Mouse (Mus musculus) embryonic facial prominence, embryonic 10.5 days (tissue): ENCODE data around the gene Olfr1367. TPM values are rescaled to one million over a fixed set of nuclear protein-coding genes. Genes with fewer than 3 reads are reported as not detected.

Experiments
- DNase-seq: peaks from one replicate; pipeline ENCODE4 v3.0.0-alpha.2; 2017; ENCODE audit warnings: low spot score
- H3K27ac ChIP-seq: fragments of 300-500 bp; sonication (generic); replicated peaks from 2 replicates; pipeline ENCODE4 v1.5.1; 2016; ENCODE audit warnings: mild to moderate bottlenecking
- H3K27me3 ChIP-seq: fragments of 300-500 bp; sonication (generic); replicated peaks from 2 replicates; pipeline ENCODE4 v1.6.1; 2016; ENCODE audit warnings: low read depth, mild to moderate bottlenecking; ENCODE audit not compliant: poor library complexity, severe bottlenecking
- H3K36me3 ChIP-seq: fragments of 300-500 bp; sonication (generic); replicated peaks from 2 replicates; pipeline ENCODE4 v1.6.1; 2016; ENCODE audit warnings: mild to moderate bottlenecking, moderate library complexity
- H3K4me1 ChIP-seq: fragments of 300-500 bp; sonication (generic); 2 replicates; pipeline ENCODE4 v1.6.1; 2016
- H3K4me3 ChIP-seq: fragments of 300-500 bp; sonication (generic); 2 replicates; pipeline ENCODE4 v1.5.1; 2016; ENCODE audit warnings: mild to moderate bottlenecking, moderate library complexity
- H3K9me3 ChIP-seq: fragments of 300-500 bp; sonication (generic); 2 replicates; pipeline ENCODE4 v1.6.1; 2016; ENCODE audit warnings: mild to moderate bottlenecking
- WGBS: fragments of 180-500 bp; shearing (Covaris S2); methylation state at CpG from one replicate; pipeline ENCODE4 v1.1.7; 2016; 5-methylcytosine and 5-hydroxymethylcytosine counted together
- polyA plus RNA-seq: library from polyadenylated mRNA; unstranded; fragments of >200 nt; fragmentation: Nextera tagmentation; extraction: Ambion mirVana; gene quantifications from 2 replicates; pipeline ENCODE4 v1.2.1, GENCODE M21; 2016

Gene Olfr1367
- not detected in 2 replicates for polyA plus RNA-seq

DNA sequence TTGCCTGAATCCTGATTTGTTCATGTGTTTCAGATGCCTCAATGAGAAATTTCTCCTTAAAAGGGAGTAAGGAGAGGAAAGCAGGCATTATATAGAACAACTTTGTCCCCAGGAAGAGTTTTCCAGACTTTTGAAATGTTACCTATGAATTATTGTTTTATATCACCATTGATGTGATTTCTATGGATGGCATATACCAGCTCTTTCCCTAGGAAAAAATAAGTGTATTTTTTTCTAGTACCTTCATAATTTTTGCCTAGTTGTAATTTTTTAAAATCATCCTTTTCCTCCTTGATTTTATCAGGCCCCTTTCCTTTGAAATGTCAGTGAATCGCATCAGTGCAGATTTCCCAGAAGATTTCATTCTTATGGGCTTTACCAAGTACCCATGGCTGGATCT lies at the start of gene Olfr1367:
TSS of gene Olfr1367 (plus strand) at position 301 of the 400 bp plus-strand sequence.
- 89% methylated on average over 1 of the region's 1 CpGs for WGBS
- Histone ChIP-seq H3K36me3 (no peaks in the 10 kb centered on the region), H3K9me3 (no peaks in the 10 kb centered on the region), H3K27me3 (no peaks in the 10 kb centered on the region), H3K27ac (no peak within 1 kb of the TSS), H3K4me3 (no peak within 1 kb of the TSS), H3K4me1 (no peaks in the 10 kb centered on the region)
- DNase-seq: no peak

GRCm38 (mm10) chr13:21298557-21298956 lies 48.2 kb upstream of the Olfr1367 start:
- whole genome bisulfite sequencing: 46% methylated on average over 3 of the region's 3 CpGs
- no peak for DNase-seq
- no peak overlapping the region for H3K27ac ChIP-seq
- H3K27me3 ChIP-seq: no peaks in the 10 kb centered on the region
- no peak overlapping the region for H3K4me3 ChIP-seq
- H3K4me1 ChIP-seq: peaks cover 10% of the 10 kb centered on the region; the same call in 1 of the 2 replicates
- H3K36me3 ChIP-seq: no peaks in the 10 kb centered on the region
- no peaks in the 10 kb centered on the region for H3K9me3 ChIP-seq

DNA sequence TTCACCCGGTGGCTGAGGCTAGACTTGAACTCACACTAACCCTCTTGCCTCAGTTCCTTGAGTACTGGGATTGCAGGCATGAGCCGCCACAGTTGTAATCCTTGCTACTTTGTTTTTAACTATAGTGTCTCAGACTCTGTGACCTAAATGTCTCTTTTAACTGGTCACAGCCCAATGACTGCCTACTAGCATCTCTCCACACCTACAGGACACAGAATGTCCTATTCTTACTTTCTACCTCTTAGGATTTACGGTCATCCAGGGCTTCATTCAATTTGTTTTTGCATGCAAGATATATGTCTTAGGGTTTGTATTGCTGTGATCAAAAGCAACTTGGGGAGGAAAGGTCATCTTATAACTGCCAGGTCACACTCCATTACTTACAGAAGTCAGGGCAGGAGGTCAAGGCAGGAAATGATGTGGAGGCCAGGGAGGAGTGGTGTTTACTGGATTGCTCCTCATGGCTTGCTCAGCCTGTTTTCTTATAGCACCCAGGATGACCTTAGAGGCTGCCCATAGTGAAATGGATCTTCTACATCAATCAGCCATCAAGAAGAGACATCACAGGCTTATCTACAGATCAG lies 42.1 kb upstream of the Olfr1367 start:
- peaks cover 8% of the 10 kb centered on the region; the same call in 1 of the 2 replicates for H3K4me1 ChIP-seq
- no peak overlapping the region for H3K4me3 ChIP-seq
- DNase-seq: no peak
- no peaks in the 10 kb centered on the region for H3K36me3 ChIP-seq
- no peaks in the 10 kb centered on the region for H3K27me3 ChIP-seq
- WGBS: 57% methylated on average over 3 of the region's 3 CpGs
- no peaks in the 10 kb centered on the region for H3K9me3 ChIP-seq
- no peak overlapping the region for H3K27ac ChIP-seq

GRCm38 (mm10) chr13:21309788-21310187 lies 36.9 kb upstream of the Olfr1367 start:
- H3K9me3 ChIP-seq: no peaks in the 10 kb centered on the region
- WGBS: 73% methylated on average over 2 of the region's 2 CpGs
- H3K27ac ChIP-seq: no peak overlapping the region
- H3K36me3 ChIP-seq: no peaks in the 10 kb centered on the region
- peaks cover 11% of the 10 kb centered on the region; the same call in 1 of the 2 replicates for H3K4me1 ChIP-seq
- H3K4me3 ChIP-seq: no peak overlapping the region
- H3K27me3 ChIP-seq: no peaks in the 10 kb centered on the region
- DNase-seq: no peak

GRCm38 (mm10) chr13:21311926-21312325 lies 34.8 kb upstream of the Olfr1367 start, which contains the start of gene Gpx6:
TSS of gene Gpx6 (plus strand) at chr13:21312125.
- Histone ChIP-seq H3K9me3 (no peaks in the 10 kb centered on the region), H3K4me3 (no peak within 1 kb of the TSS), H3K36me3 (no peaks in the 10 kb centered on the region), H3K27me3 (no peaks in the 10 kb centered on the region), H3K4me1 (peaks cover 10% of the 10 kb centered on the region; the same call in 1 of the 2 replicates), H3K27ac (no peak within 1 kb of the TSS)
- DNase-seq: no peak
- 21% methylated on average over 3 of the region's 3 CpGs for WGBS

- no peak overlapping the region for H3K4me3 ChIP-seq
- peaks cover 10% of the 10 kb centered on the region; the same call in 1 of the 2 replicates for H3K4me1 ChIP-seq
- H3K27me3 ChIP-seq: no peaks in the 10 kb centered on the region
- no peak for DNase-seq
- H3K9me3 ChIP-seq: no peaks in the 10 kb centered on the region
- H3K36me3 ChIP-seq: no peaks in the 10 kb centered on the region
- WGBS: 28% methylated on average over 5 of the region's 5 CpGs
- no peak overlapping the region for H3K27ac ChIP-seq
Observed at GRCm38 (mm10) chr13:21312854-21313253, 33.9 kb upstream of the Olfr1367 start.

- WGBS: 83% methylated on average over 4 of the region's 4 CpGs
- Histone ChIP-seq H3K36me3 (no peaks in the 10 kb centered on the region), H3K27me3 (no peaks in the 10 kb centered on the region), H3K4me3 (no peak overlapping the region), H3K9me3 (no peaks in the 10 kb centered on the region), H3K4me1 (peaks cover 10% of the 10 kb centered on the region; the same call in 1 of the 2 replicates), H3K27ac (no peak overlapping the region)
- no peak for DNase-seq
Observed at GRCm38 (mm10) chr13:21313903-21314302, 32.8 kb upstream of the Olfr1367 start.

- DNase-seq: no peak
- H3K4me1 ChIP-seq: 0 out of 2 replicates have a peak, but pooled peaks cover 3% of the 10 kb centered on the region
- no peak overlapping the region for H3K4me3 ChIP-seq
- H3K27me3 ChIP-seq: no peaks in the 10 kb centered on the region
- WGBS: 68% methylated on average over 3 of the region's 3 CpGs
- H3K36me3 ChIP-seq: no peaks in the 10 kb centered on the region
- no peak overlapping the region for H3K27ac ChIP-seq
- no peaks in the 10 kb centered on the region for H3K9me3 ChIP-seq
Observed at GRCm38 (mm10) chr13:21320262-21320661, 26.4 kb upstream of the Olfr1367 start.

DNA sequence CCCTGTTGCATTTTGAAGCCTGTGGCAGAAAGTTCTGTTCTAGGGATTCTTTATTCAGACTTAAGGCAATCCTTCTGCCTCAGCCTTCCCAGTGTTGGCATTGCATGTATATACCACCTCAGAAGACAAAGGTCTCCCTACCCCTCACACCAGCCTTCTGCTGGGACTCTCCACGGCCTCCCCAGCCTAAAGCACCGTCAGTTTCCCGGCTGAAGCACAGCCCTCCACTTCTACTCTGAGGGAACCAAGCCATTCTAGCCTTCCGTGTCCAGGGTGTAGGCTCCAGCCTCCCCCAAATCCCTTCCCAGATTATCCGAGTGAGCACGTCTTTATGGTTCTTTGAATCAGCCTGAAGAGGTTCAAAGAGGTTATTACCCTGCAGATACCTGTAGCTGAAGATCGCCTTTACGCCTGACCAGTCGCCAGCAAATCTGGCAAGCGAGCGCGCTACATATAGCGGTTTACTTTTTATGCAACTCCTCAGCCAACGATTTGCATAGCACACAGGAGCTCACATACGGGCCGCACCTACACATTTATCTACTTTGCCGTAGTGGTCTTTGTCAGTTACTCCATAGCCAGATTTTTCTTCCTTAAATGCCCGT lies 24.7 kb upstream of the Olfr1367 start:
- Histone ChIP-seq H3K36me3 (no peaks in the 10 kb centered on the region), H3K9me3 (no peaks in the 10 kb centered on the region), H3K27ac (0 out of 2 replicates have a peak overlapping the region, but pooled peaks have one; percentile 51), H3K27me3 (no peaks in the 10 kb centered on the region), H3K4me3 (peak overlapping the region; percentile 57), H3K4me1 (0 out of 2 replicates have a peak, but pooled peaks cover 3% of the 10 kb centered on the region)
- WGBS: under 1% methylated on average over 18 of the region's 18 CpGs
- DNase-seq: peak; percentile 50

DNA sequence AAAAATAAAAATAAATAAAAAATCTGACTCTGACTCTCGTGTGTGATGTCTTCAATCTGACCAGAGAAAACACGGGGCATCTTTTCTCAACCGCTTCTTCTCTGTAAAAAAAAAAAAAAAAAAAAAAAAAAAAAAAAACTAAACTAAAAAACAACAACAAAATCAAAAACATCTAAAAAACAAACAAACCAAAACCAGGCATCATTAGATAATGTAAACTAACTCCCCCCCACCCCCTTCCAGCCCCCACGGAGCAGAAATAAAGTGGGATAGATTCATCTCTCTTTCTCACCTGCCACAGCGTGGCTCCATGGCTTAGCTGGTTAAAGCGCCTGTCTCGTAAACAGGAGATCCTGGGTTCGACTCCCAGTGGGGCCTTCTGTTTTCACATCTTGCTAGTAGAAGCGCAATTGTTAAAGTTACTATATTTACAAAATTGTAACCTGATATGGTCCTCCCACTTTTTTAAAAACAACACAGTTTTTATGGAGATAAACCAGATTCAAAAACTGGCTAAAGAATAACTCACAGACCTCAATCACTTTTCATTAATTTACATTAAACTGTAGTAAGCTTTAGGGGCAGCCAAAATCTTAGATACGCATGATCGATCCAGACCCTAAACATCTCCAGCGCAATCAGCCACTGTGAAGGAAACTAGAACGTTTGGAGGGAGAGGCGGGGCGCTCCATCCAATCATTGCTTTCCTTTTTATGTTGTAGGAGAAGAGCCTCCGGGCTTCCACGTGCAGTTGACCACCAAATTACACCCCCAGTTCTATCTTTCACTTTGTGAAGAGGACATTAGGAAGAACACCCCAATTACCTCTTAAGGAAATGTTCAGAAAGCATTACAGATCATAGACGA lies 24.0 kb upstream of the Olfr1367 start:
- peak; percentile 77 for DNase-seq
- Histone ChIP-seq H3K4me1 (peaks cover 6% of the 10 kb centered on the region; the same call in 1 of the 2 replicates), H3K36me3 (no peaks in the 10 kb centered on the region), H3K9me3 (no peaks in the 10 kb centered on the region), H3K4me3 (peak overlapping the region; percentile 57), H3K27me3 (no peaks in the 10 kb centered on the region), H3K27ac (no peak overlapping the region)
- 10% methylated on average over 18 of the region's 18 CpGs for WGBS

- Histone ChIP-seq H3K9me3 (no peaks in the 10 kb centered on the region), H3K27me3 (no peaks in the 10 kb centered on the region), H3K27ac (no peak overlapping the region), H3K36me3 (no peaks in the 10 kb centered on the region), H3K4me3 (peak overlapping the region; percentile 57), H3K4me1 (peaks cover 6% of the 10 kb centered on the region; the same call in 1 of the 2 replicates)
- no peak for DNase-seq
- 67% methylated on average over 6 of the region's 6 CpGs for whole genome bisulfite sequencing
Observed at GRCm38 (mm10) chr13:21323405-21323804, 23.3 kb upstream of the Olfr1367 start.

GRCm38 (mm10) chr13:21326191-21326590 lies 20.5 kb upstream of the Olfr1367 start:
- H3K36me3 ChIP-seq: no peaks in the 10 kb centered on the region
- WGBS: 9% methylated on average over 4 of the region's 4 CpGs
- peaks cover 6% of the 10 kb centered on the region; the same call in 1 of the 2 replicates for H3K4me1 ChIP-seq
- H3K9me3 ChIP-seq: no peaks in the 10 kb centered on the region
- no peaks in the 10 kb centered on the region for H3K27me3 ChIP-seq
- H3K4me3 ChIP-seq: peak overlapping the region; percentile 63
- H3K27ac ChIP-seq: no peak overlapping the region
- no peak for DNase-seq
